Mouse (Mus musculus): ENCODE measurements at regions not wholly inside any gene's neighbourhood (a gene's known extent, or its start where the extent isn't known, plus 50 kb on each side); places are given as distances from the start of the nearest gene placed in this dataset.
A peak's percentile ranks its signal among the peaks of the same experiment; 100 is the strongest.

- no peak for DNase-seq
Measured at GRCm38 (mm10) chr3:34219096-34219495, 138.0 kb upstream of the Dnajc19 start.

- DNase-seq = no peak
Measured at GRCm38 (mm10) chr3:34217911-34218310, 136.8 kb upstream of the Dnajc19 start.

- no peak for DNase-seq
Measured at GRCm38 (mm10) chr3:34214233-34214632, 133.1 kb upstream of the Dnajc19 start.

GRCm38 (mm10) chr3:34206454-34206853 is 125.3 kb upstream of the Dnajc19 start:
- no peak for DNase-seq

- peak; percentile 44 for DNase-seq
Measured at GRCm38 (mm10) chr3:34198228-34198627, 117.1 kb upstream of the Dnajc19 start.

GRCm38 (mm10) chr3:34197163-34197455 is 116.0 kb upstream of the Dnajc19 start:
- DNase-seq = no peak

- DNase-seq = no peak
Measured at GRCm38 (mm10) chr3:34196451-34197162, 115.5 kb upstream of the Dnajc19 start.

GRCm38 (mm10) chr3:34195729-34196450 is 114.8 kb upstream of the Dnajc19 start:
- no peak for DNase-seq

- no peak for DNase-seq
Measured at GRCm38 (mm10) chr3:34173416-34174097, 92.4 kb upstream of the Dnajc19 start.

GRCm38 (mm10) chr3:34172899-34173298 is 91.8 kb upstream of the Dnajc19 start:
- DNase-seq = no peak

GRCm38 (mm10) chr3:34171893-34172292 is 90.8 kb upstream of the Dnajc19 start:
- DNase-seq = no peak

- no peak for DNase-seq
Measured at GRCm38 (mm10) chr3:34168087-34168486, 87.0 kb upstream of the Dnajc19 start.

- DNase-seq = no peak
Measured at GRCm38 (mm10) chr3:34150036-34150435, 68.9 kb upstream of the Dnajc19 start.

- DNase-seq = no peak
Measured at GRCm38 (mm10) chr3:34143652-34144051, 62.5 kb upstream of the Dnajc19 start.

GRCm38 (mm10) chr3:34139227-34139626 is 58.1 kb upstream of the Dnajc19 start:
- no peak for DNase-seq

GRCm38 (mm10) chr3:34137984-34138383 is 56.9 kb upstream of the Dnajc19 start:
- DNase-seq = no peak

- no peak for DNase-seq
Measured at GRCm38 (mm10) chr3:34136385-34136784, 55.3 kb upstream of the Dnajc19 start.
